In the genomic region with DNA sequence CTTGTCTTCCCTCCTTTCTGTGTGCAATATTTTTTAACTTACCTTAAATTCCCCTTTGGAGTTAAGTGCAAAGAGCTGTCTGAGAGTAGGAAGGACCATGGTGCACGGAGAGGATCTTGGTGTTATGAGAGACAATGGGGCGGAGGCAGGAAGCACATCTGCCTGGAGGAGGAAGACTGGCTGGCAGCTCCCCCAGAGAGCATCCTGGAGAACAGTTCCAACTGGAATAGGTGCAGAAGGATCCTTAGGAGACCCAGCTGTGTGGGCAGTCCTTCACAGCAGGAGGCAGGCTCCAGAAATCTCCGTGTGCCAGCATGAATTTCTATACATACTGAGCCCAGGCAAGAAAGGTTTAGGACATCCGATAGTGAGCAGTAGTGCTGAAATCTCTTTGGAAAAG, we compare ENCODE assay signal across 15 mouse cellular contexts.
DNase-seq lines count a peak whose midpoint lies in the region.
"Had no signal": no experiment of that assay in that cellular context is flagged by ENCODE, and none has a peak within 500 bp of the region (broad histone marks: within the 10 kb centered on the region; RNA-seq: fewer than 3 reads in every experiment).

No protein-coding gene starts in this region.

- DNase-seq in frontal cortex, postnatal 36 days (ENCODE audit: low spot score in 2 of 2): peak; percentile 36 to 58
- DNase-seq in frontal cortex, postnatal 10 days (ENCODE audit: low spot score in 2 of 2): no peak
- peak; percentile 17 to 46 for DNase-seq in right cerebral cortex, adult 2 months (ENCODE audit: low spot score in 2 of 2)
- no peak for DNase-seq in right cerebral cortex, postnatal 4 days
- peak; percentile 39 to 56 for DNase-seq in right cerebral cortex, postnatal 36 days (ENCODE audit: low spot score in 2 of 2)
- no peak for DNase-seq in embryo, embryonic 11 days
- DNase-seq: adrenal gland, adult 8-10 months; adrenal gland, postnatal 36 days; cerebellum, adult 11 months; cerebellum, adult 8-10 months; cerebellum, postnatal 25 days; gastrocnemius, postnatal 10 days; heart, adult 18-20 months; heart, postnatal 10 days; heart, postnatal 4 days had no signal

Comparison
In these comparisons a context has a peak if more than half of its experiments do, and no peak if none do; other contexts are left out.
1. DNase-seq: peak in frontal cortex, postnatal 36 days (2 of 2), right cerebral cortex, adult 2 months (2 of 2) and right cerebral cortex, postnatal 36 days (2 of 2); none in frontal cortex, postnatal 10 days (0 of 2), right cerebral cortex, postnatal 4 days (single experiment) and embryo, embryonic 11 days (single experiment).